8 mouse cellular contexts compared by ENCODE assay signal in the genomic region with DNA sequence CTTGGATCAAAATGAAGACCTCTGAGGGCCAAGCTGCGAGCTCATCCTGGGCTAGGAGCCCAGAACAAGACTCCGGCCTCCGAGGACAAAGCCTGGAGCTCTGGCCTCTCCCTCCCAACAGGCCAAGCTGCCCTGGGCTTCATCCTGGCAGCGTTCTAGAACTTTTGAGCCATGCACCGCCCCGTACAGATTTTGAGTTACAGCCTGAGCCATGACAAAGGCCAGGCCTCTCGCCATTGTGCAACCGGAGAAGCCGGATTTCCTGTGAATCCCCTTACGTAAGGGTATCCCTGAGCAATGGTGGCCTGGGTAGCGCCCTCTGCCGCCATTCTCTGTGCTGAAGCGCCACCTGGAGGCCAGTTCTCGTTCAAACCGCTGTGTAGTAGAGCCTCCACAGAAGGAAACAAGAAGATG.
A peak's percentile ranks its signal among the peaks of the same experiment; 100 is the strongest.
DNase-seq lines count a peak whose midpoint lies in the region; ATAC-seq lines count a peak whose summit lies in the region.

No protein-coding gene starts in this region.

- peak; percentile 12 for DNase-seq in c-Kit-negative CD71-positive TER-119-positive erythroid progenitor cells, embryonic 14.5 days (ENCODE audit: low read depth, low spot score)
- DNase-seq in forebrain, embryonic 11.5 days (ENCODE audit: low spot score): peak; percentile 97
- peak; percentile 95 to 98 for DNase-seq in kidney, postnatal 36 days
- DNase-seq in telencephalon, adult 2 months (ENCODE audit: low read depth, low spot score): peak; percentile 72

- no peaks in the 10 kb centered on the region for H3K36me3 ChIP-seq in forebrain, embryonic 11.5 days (ENCODE audit: control insufficient read depth, insufficient read depth, low read length)
- no peaks in the 10 kb centered on the region for H3K36me3 ChIP-seq in heart, embryonic 16.5 days (ENCODE audit: control insufficient read depth, insufficient read depth)
- H3K36me3 ChIP-seq in liver, embryonic 15.5 days (replicated peaks): no peaks in the 10 kb centered on the region
- no peaks in the 10 kb centered on the region for H3K36me3 ChIP-seq in neural tube, embryonic 12.5 days

- no peak overlapping the region for H3K27ac ChIP-seq in forebrain, embryonic 11.5 days (ENCODE audit: low read depth, low read length)
- H3K27ac ChIP-seq in heart, embryonic 16.5 days (ENCODE audit: low read length): peak overlapping the region; percentile 89
- peak overlapping the region; percentile 66 for H3K27ac ChIP-seq in liver, embryonic 15.5 days (replicated peaks)
- H3K27ac ChIP-seq in neural tube, embryonic 12.5 days: no peak overlapping the region

- no peak overlapping the region for H3K4me3 ChIP-seq in forebrain, embryonic 11.5 days (ENCODE audit: low read depth, low read length)
- H3K4me3 ChIP-seq in heart, embryonic 16.5 days (ENCODE audit: low read length): peak overlapping the region; percentile 35
- H3K4me3 ChIP-seq in liver, embryonic 15.5 days (replicated peaks): no peak overlapping the region
- no peak overlapping the region for H3K4me3 ChIP-seq in neural tube, embryonic 12.5 days

- H3K27me3 ChIP-seq in forebrain, embryonic 11.5 days (ENCODE audit: control insufficient read depth, insufficient read depth, low read length): no peaks in the 10 kb centered on the region
- no peaks in the 10 kb centered on the region for H3K27me3 ChIP-seq in heart, embryonic 16.5 days (ENCODE audit: control insufficient read depth, insufficient read depth, low read length)
- H3K27me3 ChIP-seq in liver, embryonic 15.5 days: no peaks in the 10 kb centered on the region
- no peaks in the 10 kb centered on the region for H3K27me3 ChIP-seq in neural tube, embryonic 12.5 days (replicated peaks)

- peak overlapping the region; percentile 61 for H3K9ac ChIP-seq in forebrain, embryonic 11.5 days (ENCODE audit: low read length)
- H3K9ac ChIP-seq in heart, embryonic 16.5 days (ENCODE audit: low read length): peak overlapping the region; percentile 69
- H3K9ac ChIP-seq in liver, embryonic 15.5 days: no peak overlapping the region
- H3K9ac ChIP-seq in neural tube, embryonic 12.5 days: peak overlapping the region; percentile 33; the same call in 1 of the 2 replicates

- 18% methylated on average over 15 of the region's 15 CpGs for WGBS in forebrain, embryonic 11.5 days
- WGBS in heart, embryonic 16.5 days: 3% methylated on average over 15 of the region's 15 CpGs
- WGBS in liver, embryonic 15.5 days (ENCODE audit: insufficient replicate concordance): 5% methylated on average over 15 of the region's 15 CpGs
- 18% methylated on average over 15 of the region's 15 CpGs for WGBS in neural tube, embryonic 12.5 days

- H3K4me2 ChIP-seq in forebrain, embryonic 11.5 days (ENCODE audit: low read depth, low read length, severe bottlenecking): peak overlapping the region; percentile 35; the same call in 1 of the 2 replicates
- H3K4me2 ChIP-seq in heart, embryonic 16.5 days (ENCODE audit: low read depth, low read length): peak overlapping the region; percentile 63
- H3K4me2 ChIP-seq in liver, embryonic 15.5 days: peak overlapping the region; percentile 55
- peak overlapping the region; percentile 50 for H3K4me2 ChIP-seq in neural tube, embryonic 12.5 days (replicated peaks)

- H3K4me1 ChIP-seq in forebrain, embryonic 11.5 days (replicated peaks; ENCODE audit: control insufficient read depth, insufficient read depth, low read length): 0 out of 2 replicates have a peak, but pooled peaks cover 2% of the 10 kb centered on the region
- H3K4me1 ChIP-seq in heart, embryonic 16.5 days (ENCODE audit: control insufficient read depth, insufficient read depth, low read length): peaks cover 20% of the 10 kb centered on the region
- H3K4me1 ChIP-seq in liver, embryonic 15.5 days (replicated peaks): peaks cover 25% of the 10 kb centered on the region
- H3K4me1 ChIP-seq in neural tube, embryonic 12.5 days: 0 out of 2 replicates have a peak, but pooled peaks cover 3% of the 10 kb centered on the region

- ATAC-seq in CD4-positive, CD25-positive, alpha-beta regulatory T cell, adult 4 months: peak; percentile 98
- ATAC-seq in forebrain, embryonic 11.5 days (replicated peaks; ENCODE audit: low FRiP score): peak; percentile 97
- peak; percentile 86 for ATAC-seq in heart, embryonic 16.5 days (replicated peaks; ENCODE audit: extremely low read depth, insufficient read depth, low FRiP score)
- ATAC-seq in liver, embryonic 15.5 days (ENCODE audit: insufficient read depth): peak; percentile 66
- peak; percentile 94 for ATAC-seq in neural tube, embryonic 12.5 days (ENCODE audit: low FRiP score, low read depth)

- no peaks in the 10 kb centered on the region for H3K9me3 ChIP-seq in forebrain, embryonic 11.5 days (ENCODE audit: control insufficient read depth, low read length)
- no peaks in the 10 kb centered on the region for H3K9me3 ChIP-seq in heart, embryonic 16.5 days (replicated peaks; ENCODE audit: control insufficient read depth, low read length)
- no peaks in the 10 kb centered on the region for H3K9me3 ChIP-seq in liver, embryonic 15.5 days (replicated peaks)
- H3K9me3 ChIP-seq in neural tube, embryonic 12.5 days: no peaks in the 10 kb centered on the region

Comparison
In these comparisons a context has a peak if more than half of its experiments do, and no peak if none do; other contexts are left out.
1. DNase-seq: peak in every context shown above with its lines; median percentile 97 in forebrain, embryonic 11.5 days; 96 in kidney, postnatal 36 days; 72 in telencephalon, adult 2 months; 12 in c-Kit-negative CD71-positive TER-119-positive erythroid progenitor cells, embryonic 14.5 days.
2. H3K27ac ChIP-seq: peak in heart, embryonic 16.5 days (single experiment) and liver, embryonic 15.5 days (single experiment); none in forebrain, embryonic 11.5 days (single experiment) and neural tube, embryonic 12.5 days (single experiment).
3. Peak in every context shown above with its lines, with median percentiles within 50 percentile points of each other: ATAC-seq and H3K4me2 ChIP-seq.